Mouse (Mus musculus): ENCODE data around the gene 1700016C15Rik. TPM values are rescaled to one million over a fixed set of nuclear protein-coding genes. Genes with fewer than 3 reads are reported as not detected.

The 1700016C15Rik gene
- polyA plus RNA-seq, 1 experiment from 2014 or later = not detected

- H3K27me3 ChIP-seq (ENCODE audit: poor library complexity, severe bottlenecking) = no peaks in the 10 kb centered on the region
- no peak overlapping the region for H3K27ac ChIP-seq
- WGBS = 87% methylated on average over 3 of the region's 3 CpGs
- peaks cover 13% of the 10 kb centered on the region for H3K9me3 ChIP-seq
- H3K4me1 ChIP-seq = peaks cover 34% of the 10 kb centered on the region
- H3K4me3 ChIP-seq = no peak overlapping the region
- no peak for DNase-seq (ENCODE audit: extremely low spot score, low spot score)
- H3K36me3 ChIP-seq (replicated peaks) = peaks cover 11% of the 10 kb centered on the region
Observed at GRCm38 (mm10) chr1:177792835-177793234, 63.2 kb downstream of the 1700016C15Rik start.

DNA sequence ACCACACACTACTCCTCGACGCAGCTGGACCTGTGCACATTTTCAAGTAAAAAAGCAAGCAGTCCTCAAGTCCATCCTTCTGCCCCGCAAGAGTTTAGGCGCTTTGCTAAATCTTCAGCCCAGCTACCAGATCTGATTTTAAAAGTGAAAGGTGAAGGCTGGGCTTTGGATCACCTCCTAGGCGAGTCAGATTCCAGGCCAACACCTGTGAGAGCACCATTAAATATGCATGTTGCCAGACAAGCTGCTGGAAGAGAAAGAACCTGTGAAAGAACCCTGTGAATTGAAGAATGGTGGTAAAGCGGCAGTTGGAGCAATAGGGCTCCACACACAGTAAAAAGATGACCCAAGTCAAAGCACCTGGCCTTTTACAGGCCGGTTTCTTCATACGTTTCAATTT lies 65.3 kb downstream of the 1700016C15Rik start:
- H3K9me3 ChIP-seq = peaks cover 2% of the 10 kb centered on the region; the same call in 1 of the 2 replicates
- H3K4me3 ChIP-seq = peak overlapping the region; percentile 91
- H3K4me1 ChIP-seq = peaks cover 34% of the 10 kb centered on the region
- peak; percentile 26 for DNase-seq (ENCODE audit: extremely low spot score, low spot score)
- WGBS = 13% methylated on average over 8 of the region's 8 CpGs
- H3K36me3 ChIP-seq (replicated peaks) = peaks cover 2% of the 10 kb centered on the region
- H3K27ac ChIP-seq = peak overlapping the region; percentile 95
- H3K27me3 ChIP-seq (ENCODE audit: poor library complexity, severe bottlenecking) = no peaks in the 10 kb centered on the region

DNA sequence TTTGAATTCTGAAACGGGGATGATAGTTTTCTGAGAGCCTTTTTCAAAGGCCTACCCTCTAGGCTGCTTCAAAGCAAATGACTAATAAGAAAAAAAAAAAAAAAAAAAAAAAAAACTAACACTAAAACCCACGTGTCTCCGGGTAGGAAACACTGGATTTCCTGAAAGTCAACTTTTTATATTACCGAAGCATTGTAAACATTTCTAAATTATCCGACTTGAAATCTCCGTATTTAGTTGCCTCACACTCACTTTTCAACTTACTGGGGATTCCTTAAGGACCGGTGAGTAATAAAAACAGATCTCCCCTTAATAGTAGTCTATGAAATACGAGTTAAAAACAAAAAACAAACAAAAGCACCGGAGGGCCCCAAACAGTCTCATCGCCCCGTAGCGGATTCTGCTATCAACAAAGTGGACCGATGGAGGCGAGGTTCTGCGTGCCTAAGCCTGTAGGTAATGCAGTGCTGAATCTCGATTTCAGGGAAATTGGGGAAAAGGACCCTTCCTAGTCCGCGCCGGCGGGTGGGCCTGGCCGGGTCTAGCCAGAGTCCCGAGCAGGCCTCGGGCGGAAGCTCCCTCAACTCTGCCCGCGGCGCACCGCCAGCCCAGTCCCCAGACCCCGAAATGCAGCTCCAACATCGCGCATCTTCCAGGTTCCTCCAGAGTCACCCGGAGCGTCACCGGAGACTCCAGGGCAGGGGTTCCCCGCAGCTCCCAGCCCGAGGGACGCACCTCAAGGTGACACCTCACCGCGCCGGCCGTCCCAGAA lies 66.0 kb downstream of the 1700016C15Rik start:
- WGBS = under 1% methylated on average over 41 of the region's 41 CpGs
- H3K27ac ChIP-seq = peak overlapping the region; percentile 95
- H3K4me3 ChIP-seq = peak overlapping the region; percentile 91
- no peaks in the 10 kb centered on the region for H3K9me3 ChIP-seq
- no peaks in the 10 kb centered on the region for H3K27me3 ChIP-seq (ENCODE audit: poor library complexity, severe bottlenecking)
- peaks cover 34% of the 10 kb centered on the region for H3K4me1 ChIP-seq
- H3K36me3 ChIP-seq (replicated peaks) = no peaks in the 10 kb centered on the region; the same call in 1 of the 2 replicates
- no peak for DNase-seq (ENCODE audit: extremely low spot score, low spot score)

DNA sequence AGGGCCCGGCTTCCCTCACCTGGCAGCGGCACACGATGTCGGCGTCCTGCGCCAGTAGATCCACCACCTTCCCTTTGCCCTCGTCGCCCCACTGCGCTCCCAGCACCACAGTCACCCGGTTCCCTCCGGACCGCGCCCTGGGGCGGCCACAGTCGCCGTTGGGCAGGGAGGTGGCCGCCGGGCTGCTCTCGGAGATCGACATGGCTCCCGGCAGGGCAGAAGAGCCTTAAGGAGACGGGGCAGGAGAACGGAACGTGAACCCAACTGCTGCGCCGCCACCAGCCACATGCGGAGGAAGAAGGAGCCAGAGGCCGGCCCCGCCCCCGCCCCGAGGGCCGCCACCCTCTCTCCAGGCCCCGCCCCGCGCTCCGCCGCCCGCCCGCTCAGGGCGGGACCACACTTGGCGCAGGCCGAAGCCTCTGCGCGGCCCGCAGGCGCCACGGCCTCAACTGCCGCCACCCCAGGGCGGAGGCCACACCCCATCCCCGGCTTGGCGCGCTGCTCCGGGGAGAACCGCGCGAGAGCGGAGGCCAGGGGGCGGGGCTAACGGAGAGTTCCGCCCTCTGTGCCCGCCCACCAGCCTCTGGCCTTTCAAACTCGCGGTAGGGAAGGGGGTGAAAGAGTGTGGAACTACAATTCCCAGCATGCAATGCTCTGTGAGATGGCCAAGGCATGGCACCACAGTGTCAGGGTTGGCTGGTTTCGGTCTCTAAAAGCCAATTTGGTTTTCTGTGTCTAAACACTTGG lies 66.8 kb downstream of the 1700016C15Rik start, which contains the start of gene Adss:
Adss (minus strand) TSS at position 319 of the 747 bp plus-strand sequence.
- H3K27ac ChIP-seq = peak within 1 kb of the TSS; percentile 95
- no peaks in the 10 kb centered on the region for H3K27me3 ChIP-seq (ENCODE audit: poor library complexity, severe bottlenecking)
- peaks cover 34% of the 10 kb centered on the region for H3K4me1 ChIP-seq
- WGBS = under 1% methylated on average over 63 of the region's 64 CpGs
- DNase-seq (ENCODE audit: extremely low spot score, low spot score) = peak; percentile 98
- no peaks in the 10 kb centered on the region for H3K36me3 ChIP-seq (replicated peaks)
- H3K9me3 ChIP-seq = no peaks in the 10 kb centered on the region
- H3K4me3 ChIP-seq = peak within 1 kb of the TSS; percentile 91

DNA sequence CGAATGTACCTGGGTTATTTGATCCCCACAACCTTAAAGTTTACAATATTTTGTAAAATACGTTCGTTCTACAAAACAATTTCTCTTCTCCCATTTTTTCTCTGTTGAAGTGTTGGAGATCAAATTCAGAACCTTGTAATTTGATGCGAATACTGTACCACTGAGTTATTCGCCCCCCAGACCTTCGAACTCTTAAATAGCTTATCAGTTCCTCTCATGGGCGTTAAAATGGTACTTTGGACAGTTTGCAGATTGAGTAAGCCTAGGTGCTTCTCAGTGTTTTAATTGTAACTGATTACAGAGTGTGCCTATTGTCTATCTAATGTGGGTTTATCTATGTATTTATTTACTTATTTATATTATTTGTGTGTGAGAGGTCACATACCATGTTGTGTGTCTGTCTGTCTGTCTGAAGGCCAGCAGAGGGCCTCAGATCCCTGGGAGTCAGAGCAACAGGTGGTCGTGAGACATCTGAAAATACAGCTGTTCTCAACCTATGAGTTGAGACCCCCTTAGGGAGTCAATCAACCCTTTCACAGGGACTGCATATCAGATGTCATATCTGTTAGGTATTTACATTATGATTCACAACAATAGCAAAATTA lies 67.6 kb downstream of the 1700016C15Rik start:
- H3K4me3 ChIP-seq = peak overlapping the region; percentile 91
- no peaks in the 10 kb centered on the region for H3K36me3 ChIP-seq (replicated peaks)
- no peaks in the 10 kb centered on the region for H3K27me3 ChIP-seq (ENCODE audit: poor library complexity, severe bottlenecking)
- peaks cover 25% of the 10 kb centered on the region for H3K4me1 ChIP-seq
- no peaks in the 10 kb centered on the region for H3K9me3 ChIP-seq
- H3K27ac ChIP-seq = peak overlapping the region; percentile 95; the same call in 1 of the 2 replicates
- no peak for DNase-seq (ENCODE audit: extremely low spot score, low spot score)
- 77% methylated on average over 8 of the region's 8 CpGs for WGBS

Other genes starting within 250 kb of the 1700016C15Rik start
- gene Adss, start 66.7 kb downstream of the 1700016C15Rik start, polyA plus RNA-seq (2016; fragmentation: Nextera tagmentation; extraction: Ambion mirVana) = 50.8 and 54.2 TPM in 2 replicates

Measured in forebrain, embryonic 10.5 days (tissue).